Mouse (Mus musculus): ENCODE data around the gene Rgs10. TPM values are rescaled to one million over a fixed set of nuclear protein-coding genes. Genes with fewer than 3 reads are reported as not detected.

The Rgs10 gene
- polyA plus RNA-seq, 1 experiment, result 5.1 TPM

- TF ChIP-seq POLR2A (IDR thresholded peaks at IDR 0.05; ENCODE audit: low read depth, low read length) (no peak), CTCF (conservative IDR thresholded peaks at IDR 0.05; ENCODE audit: insufficient read depth, insufficient read length, low read depth, low read length) (no peak)
- DNase-seq, result no peak
- Histone ChIP-seq H3K4me1 (ENCODE audit: control insufficient read depth, insufficient read depth, low read length) (peaks cover 3% of the 10 kb centered on the region; the same call in 1 of the 2 replicates), H3K27ac (ENCODE audit: insufficient read depth, low read depth, low read length) (no peak overlapping the region), H3K4me3 (ENCODE audit: insufficient read depth, low read depth, low read length) (no peak overlapping the region), H3K36me3 (ENCODE audit: control insufficient read depth, insufficient read depth, low read length) (peaks cover 2% of the 10 kb centered on the region; the same call in 1 of the 2 replicates), H3K27me3 (replicated peaks; ENCODE audit: control insufficient read depth, insufficient read depth, low read length) (no peaks in the 10 kb centered on the region)
Observed at GRCm38 (mm10) chr7:128458011-128458410, 39.5 kb upstream of the Rgs10 start.

GRCm38 (mm10) chr7:128452731-128453130 lies 34.2 kb upstream of the Rgs10 start:
- no peak overlapping the region for H3K27ac ChIP-seq (ENCODE audit: insufficient read depth, low read depth, low read length)
- 80% methylated on average over 1 of the region's 1 CpGs for WGBS
- peaks cover 3% of the 10 kb centered on the region; the same call in 1 of the 2 replicates for H3K36me3 ChIP-seq (ENCODE audit: control insufficient read depth, insufficient read depth, low read length)
- TF ChIP-seq CTCF (conservative IDR thresholded peaks at IDR 0.05; ENCODE audit: insufficient read depth, insufficient read length, low read depth, low read length) (no peak), POLR2A (IDR thresholded peaks at IDR 0.05; ENCODE audit: low read depth, low read length) (no peak)
- no peak overlapping the region for H3K4me3 ChIP-seq (ENCODE audit: insufficient read depth, low read depth, low read length)
- DNase-seq, result no peak
- no peaks in the 10 kb centered on the region; the same call in 1 of the 2 replicates for H3K4me1 ChIP-seq (ENCODE audit: control insufficient read depth, insufficient read depth, low read length)
- no peaks in the 10 kb centered on the region for H3K27me3 ChIP-seq (replicated peaks; ENCODE audit: control insufficient read depth, insufficient read depth, low read length)

- 88% methylated on average over 2 of the region's 2 CpGs for WGBS
- peaks cover 8% of the 10 kb centered on the region for H3K36me3 ChIP-seq (ENCODE audit: control insufficient read depth, insufficient read depth, low read length)
- no peak for TF ChIP-seq CTCF (conservative IDR thresholded peaks at IDR 0.05; ENCODE audit: insufficient read depth, insufficient read length, low read depth, low read length)
- TF ChIP-seq POLR2A (IDR thresholded peaks at IDR 0.05; ENCODE audit: low read depth, low read length), result no peak
Observed at GRCm38 (mm10) chr7:128440584-128440983, 22.0 kb upstream of the Rgs10 start.

GRCm38 (mm10) chr7:128439251-128439650 lies 20.7 kb upstream of the Rgs10 start:
- Histone ChIP-seq H3K27me3 (replicated peaks; ENCODE audit: control insufficient read depth, insufficient read depth, low read length) (no peaks in the 10 kb centered on the region), H3K4me1 (ENCODE audit: control insufficient read depth, insufficient read depth, low read length) (no peaks in the 10 kb centered on the region), H3K27ac (ENCODE audit: insufficient read depth, low read depth, low read length) (no peak overlapping the region), H3K36me3 (ENCODE audit: control insufficient read depth, insufficient read depth, low read length) (peaks cover 6% of the 10 kb centered on the region), H3K4me3 (ENCODE audit: insufficient read depth, low read depth, low read length) (no peak overlapping the region)
- no peak for TF ChIP-seq CTCF (conservative IDR thresholded peaks at IDR 0.05; ENCODE audit: insufficient read depth, insufficient read length, low read depth, low read length)
- TF ChIP-seq POLR2A (IDR thresholded peaks at IDR 0.05; ENCODE audit: low read depth, low read length), result no peak
- DNase-seq, result no peak
- WGBS, result 95% methylated on average over 6 of the region's 6 CpGs

More at GRCm38 (mm10) chr7:128440584-128440983, 22.0 kb upstream of the Rgs10 start:
- H3K27ac ChIP-seq (ENCODE audit: insufficient read depth, low read depth, low read length), result no peak overlapping the region
- H3K27me3 ChIP-seq (replicated peaks; ENCODE audit: control insufficient read depth, insufficient read depth, low read length), result no peaks in the 10 kb centered on the region
- no peak for DNase-seq
- H3K4me3 ChIP-seq (ENCODE audit: insufficient read depth, low read depth, low read length), result no peak overlapping the region
- no peaks in the 10 kb centered on the region for H3K4me1 ChIP-seq (ENCODE audit: control insufficient read depth, insufficient read depth, low read length)

GRCm38 (mm10) chr7:128438131-128438530 lies 19.6 kb upstream of the Rgs10 start:
- no peak for DNase-seq
- no peaks in the 10 kb centered on the region for H3K27me3 ChIP-seq (replicated peaks; ENCODE audit: control insufficient read depth, insufficient read depth, low read length)
- no peak overlapping the region for H3K4me3 ChIP-seq (ENCODE audit: insufficient read depth, low read depth, low read length)
- TF ChIP-seq POLR2A (IDR thresholded peaks at IDR 0.05; ENCODE audit: low read depth, low read length) (no peak), CTCF (conservative IDR thresholded peaks at IDR 0.05; ENCODE audit: insufficient read depth, insufficient read length, low read depth, low read length) (no peak)
- H3K36me3 ChIP-seq (ENCODE audit: control insufficient read depth, insufficient read depth, low read length), result peaks cover 2% of the 10 kb centered on the region; the same call in 1 of the 2 replicates
- no peak overlapping the region for H3K27ac ChIP-seq (ENCODE audit: insufficient read depth, low read depth, low read length)
- H3K4me1 ChIP-seq (ENCODE audit: control insufficient read depth, insufficient read depth, low read length), result no peaks in the 10 kb centered on the region

- H3K4me3 ChIP-seq (ENCODE audit: insufficient read depth, low read depth, low read length), result no peak overlapping the region
- TF ChIP-seq CTCF (conservative IDR thresholded peaks at IDR 0.05; ENCODE audit: insufficient read depth, insufficient read length, low read depth, low read length), result peak; percentile 31; the same call in 1 of the 2 replicates
- no peak for TF ChIP-seq POLR2A (IDR thresholded peaks at IDR 0.05; ENCODE audit: low read depth, low read length)
- no peaks in the 10 kb centered on the region for H3K36me3 ChIP-seq (ENCODE audit: control insufficient read depth, insufficient read depth, low read length)
- H3K4me1 ChIP-seq (ENCODE audit: control insufficient read depth, insufficient read depth, low read length), result no peaks in the 10 kb centered on the region
- no peak overlapping the region for H3K27ac ChIP-seq (ENCODE audit: insufficient read depth, low read depth, low read length)
- H3K27me3 ChIP-seq (replicated peaks; ENCODE audit: control insufficient read depth, insufficient read depth, low read length), result no peaks in the 10 kb centered on the region
- WGBS, result 50% methylated on average over 1 of the region's 1 CpGs
- DNase-seq, result no peak
Observed at GRCm38 (mm10) chr7:128433213-128433612, 14.7 kb upstream of the Rgs10 start.

- no peak for TF ChIP-seq POLR2A (IDR thresholded peaks at IDR 0.05; ENCODE audit: low read depth, low read length)
- TF ChIP-seq CTCF (conservative IDR thresholded peaks at IDR 0.05; ENCODE audit: insufficient read depth, insufficient read length, low read depth, low read length), result no peak
- H3K27me3 ChIP-seq (replicated peaks; ENCODE audit: control insufficient read depth, insufficient read depth, low read length), result no peaks in the 10 kb centered on the region
- no peaks in the 10 kb centered on the region for H3K4me1 ChIP-seq (ENCODE audit: control insufficient read depth, insufficient read depth, low read length)
- WGBS, result 66% methylated on average over 10 of the region's 10 CpGs
- H3K27ac ChIP-seq (ENCODE audit: insufficient read depth, low read depth, low read length), result no peak overlapping the region
- no peaks in the 10 kb centered on the region for H3K36me3 ChIP-seq (ENCODE audit: control insufficient read depth, insufficient read depth, low read length)
- no peak for DNase-seq
- no peak overlapping the region for H3K4me3 ChIP-seq (ENCODE audit: insufficient read depth, low read depth, low read length)
Observed at GRCm38 (mm10) chr7:128432574-128432973, 14.0 kb upstream of the Rgs10 start.
